Mouse (Mus musculus) heart, embryonic 12.5 days (tissue): ENCODE results near the gene 4632433K11Rik. TPM values are rescaled to one million over a fixed set of nuclear protein-coding genes. Genes with fewer than 3 reads are reported as not detected.
"Not testable (repeated sequence)": the region's sequence is repeated elsewhere in the genome, so short reads cannot be mapped to it uniquely, and the experiment has no call there.

Source experiments
- ATAC-seq: fragments of 200-750 bp; cut with Nextera tagmentation; 2 replicates; pipeline ENCODE4 v1.8.0; 2017; ENCODE audit warnings: moderate TSS enrichment, moderate library complexity; ENCODE audit not compliant: insufficient number of reproducible peaks, low FRiP score
- H3K27ac ChIP-seq: fragments of 300-500 bp; sonication (generic); 2 replicates; pipeline ENCODE4 v1.5.1; 2016; ENCODE audit warnings: mild to moderate bottlenecking, moderate library complexity; ENCODE audit not compliant: poor library complexity, severe bottlenecking
- H3K27me3 ChIP-seq: fragments of 300-500 bp; sonication (generic); replicated peaks from 2 replicates; pipeline ENCODE4 v1.6.1; 2016; ENCODE audit warnings: mild to moderate bottlenecking, moderate library complexity
- H3K36me3 ChIP-seq: fragments of 300-500 bp; sonication (generic); 2 replicates; pipeline ENCODE4 v1.6.1; 2016; ENCODE audit warnings: mild to moderate bottlenecking, moderate library complexity
- H3K4me1 ChIP-seq: fragments of 300-500 bp; sonication (generic); replicated peaks from 2 replicates; pipeline ENCODE4 v1.6.1; 2016; ENCODE audit warnings: mild to moderate bottlenecking
- H3K4me2 ChIP-seq: fragments of 300-500 bp; sonication (generic); 2 replicates; pipeline ENCODE4 v1.6.1; 2016; ENCODE audit warnings: mild to moderate bottlenecking, moderate library complexity
- H3K4me3 ChIP-seq: fragments of 300-500 bp; sonication (generic); 2 replicates; pipeline ENCODE4 v1.5.1; 2016; ENCODE audit warnings: mild to moderate bottlenecking
- H3K9ac ChIP-seq: fragments of 300-500 bp; sonication (generic); 2 replicates; pipeline ENCODE4 v1.6.1; 2016; ENCODE audit warnings: mild to moderate bottlenecking, moderate library complexity
- H3K9me3 ChIP-seq: fragments of 300-500 bp; sonication (generic); replicated peaks from 2 replicates; pipeline ENCODE4 v1.6.1; 2016; ENCODE audit warnings: mild to moderate bottlenecking, moderate library complexity
- WGBS: fragments of 180-500 bp; shearing (Covaris S2); methylation state at CpG from one replicate; pipeline ENCODE4 v1.1.7; 2016; 5-methylcytosine and 5-hydroxymethylcytosine counted together
- polyA plus RNA-seq: library from polyadenylated mRNA; unstranded; fragments of >200 nt; fragmentation: Nextera tagmentation; extraction: Ambion mirVana; gene quantifications from 2 replicates; pipeline ENCODE4 v1.2.1, GENCODE M21; 2016

Gene 4632433K11Rik
- not detected in 2 replicates for polyA plus RNA-seq

DNA sequence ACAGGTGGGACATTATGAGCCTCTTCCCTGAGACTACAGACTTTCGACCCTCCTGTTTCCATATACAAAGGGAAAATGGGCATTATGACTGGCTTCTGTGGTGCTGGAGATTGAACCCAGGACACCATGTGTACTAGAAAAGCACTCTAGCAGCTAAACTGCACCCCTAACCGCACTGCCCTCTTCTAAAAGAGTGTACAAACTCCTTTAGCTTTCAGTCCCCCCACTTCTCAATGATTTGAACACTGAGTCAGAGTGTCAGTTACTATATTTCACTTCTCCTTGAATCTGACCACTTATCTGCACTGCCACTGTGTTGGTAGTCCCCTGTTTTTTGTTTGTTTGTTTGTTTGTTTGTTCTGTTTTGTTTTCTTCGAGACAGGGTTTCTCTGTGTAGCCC is at the start of gene 4632433K11Rik:
Gene 4632433K11Rik (plus strand): TSS at position 301 of the 400 bp plus-strand sequence.
- Histone ChIP-seq H3K27me3 (no peaks in the 10 kb centered on the region), H3K4me3 (no peak within 1 kb of the TSS), H3K36me3 (peaks cover 77% of the 10 kb centered on the region), H3K27ac (no peak within 1 kb of the TSS), H3K4me2 (no peak within 1 kb of the TSS), H3K9ac (no peak within 1 kb of the TSS), H3K9me3 (peaks cover 48% of the 10 kb centered on the region), H3K4me1 (peaks cover 7% of the 10 kb centered on the region)
- no peak for ATAC-seq
- 84% methylated on average over 3 of the region's 3 CpGs for WGBS

DNA sequence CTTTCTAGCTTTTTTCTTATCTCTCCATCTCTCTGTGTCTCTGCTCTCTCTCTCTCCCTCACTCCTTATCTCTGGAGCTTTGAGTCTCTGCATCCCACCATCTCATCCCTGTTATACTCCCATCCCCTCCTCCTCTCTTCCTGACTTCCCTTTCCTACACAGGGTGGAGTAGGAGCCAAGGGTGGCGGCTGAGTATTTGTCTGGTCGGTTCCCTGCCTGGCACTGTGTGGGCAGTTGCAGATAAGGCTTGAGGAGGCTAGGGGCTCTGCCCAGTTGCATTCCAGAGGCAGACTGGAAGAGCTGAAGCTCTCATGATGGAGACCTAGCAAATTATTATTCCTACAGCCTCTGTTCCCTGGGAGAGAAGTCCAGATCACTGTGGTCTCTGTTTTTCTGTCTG is 45.7 kb upstream of the 4632433K11Rik start:
- H3K4me2 ChIP-seq: no peak overlapping the region
- WGBS: 27% methylated on average over 2 of the region's 2 CpGs
- peaks cover 4% of the 10 kb centered on the region; the same call in 1 of the 2 replicates for H3K9me3 ChIP-seq
- peaks cover 21% of the 10 kb centered on the region for H3K27me3 ChIP-seq
- no peaks in the 10 kb centered on the region for H3K4me1 ChIP-seq
- ATAC-seq: no peak
- peaks cover 23% of the 10 kb centered on the region for H3K36me3 ChIP-seq
- H3K27ac ChIP-seq: no peak overlapping the region
- H3K9ac ChIP-seq: no peak overlapping the region
- H3K4me3 ChIP-seq: no peak overlapping the region

DNA sequence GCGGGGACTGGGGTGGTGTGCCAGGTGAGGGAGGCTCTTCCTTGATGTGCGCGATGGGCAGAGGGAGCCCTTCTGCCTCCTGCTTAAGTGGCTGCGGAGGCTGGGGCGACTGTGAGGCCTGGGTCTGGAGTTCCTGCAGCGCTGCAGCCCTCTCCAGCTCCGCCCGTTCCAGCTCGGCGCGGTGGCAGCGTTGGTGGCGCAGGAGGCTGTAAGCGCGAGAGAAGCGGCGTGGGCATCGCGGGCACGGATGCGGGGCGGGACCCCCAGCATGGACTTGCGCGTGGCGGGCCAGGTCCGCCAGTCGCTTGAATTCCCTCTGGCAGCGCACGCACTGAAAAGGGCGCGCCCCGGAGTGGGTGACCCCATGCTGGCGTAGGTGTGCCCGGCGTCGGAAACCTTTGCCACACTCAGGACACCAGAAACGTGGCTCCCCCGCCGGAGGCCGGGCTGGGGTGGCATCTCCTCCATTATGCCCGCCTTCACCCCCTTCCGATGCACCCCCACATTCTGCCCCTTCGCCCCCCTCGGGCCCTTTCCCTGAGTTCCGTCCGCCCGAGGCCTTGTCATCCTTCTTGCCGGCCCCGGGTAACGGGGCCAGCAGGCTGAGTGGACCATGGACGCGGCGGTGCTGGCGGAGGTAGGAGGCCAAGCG is 40.4 kb upstream of the 4632433K11Rik start:
- peaks cover 4% of the 10 kb centered on the region; the same call in 1 of the 2 replicates for H3K9me3 ChIP-seq
- peaks cover 36% of the 10 kb centered on the region for H3K36me3 ChIP-seq
- no peak overlapping the region for H3K27ac ChIP-seq
- peaks cover 31% of the 10 kb centered on the region for H3K27me3 ChIP-seq
- H3K4me1 ChIP-seq: peaks cover 28% of the 10 kb centered on the region
- ATAC-seq: no peak
- 25% methylated on average over 54 of the region's 55 CpGs for WGBS
- H3K4me3 ChIP-seq: peak overlapping the region; percentile 60
- peak overlapping the region; percentile 73 for H3K4me2 ChIP-seq
- peak overlapping the region; percentile 11 for H3K9ac ChIP-seq

DNA sequence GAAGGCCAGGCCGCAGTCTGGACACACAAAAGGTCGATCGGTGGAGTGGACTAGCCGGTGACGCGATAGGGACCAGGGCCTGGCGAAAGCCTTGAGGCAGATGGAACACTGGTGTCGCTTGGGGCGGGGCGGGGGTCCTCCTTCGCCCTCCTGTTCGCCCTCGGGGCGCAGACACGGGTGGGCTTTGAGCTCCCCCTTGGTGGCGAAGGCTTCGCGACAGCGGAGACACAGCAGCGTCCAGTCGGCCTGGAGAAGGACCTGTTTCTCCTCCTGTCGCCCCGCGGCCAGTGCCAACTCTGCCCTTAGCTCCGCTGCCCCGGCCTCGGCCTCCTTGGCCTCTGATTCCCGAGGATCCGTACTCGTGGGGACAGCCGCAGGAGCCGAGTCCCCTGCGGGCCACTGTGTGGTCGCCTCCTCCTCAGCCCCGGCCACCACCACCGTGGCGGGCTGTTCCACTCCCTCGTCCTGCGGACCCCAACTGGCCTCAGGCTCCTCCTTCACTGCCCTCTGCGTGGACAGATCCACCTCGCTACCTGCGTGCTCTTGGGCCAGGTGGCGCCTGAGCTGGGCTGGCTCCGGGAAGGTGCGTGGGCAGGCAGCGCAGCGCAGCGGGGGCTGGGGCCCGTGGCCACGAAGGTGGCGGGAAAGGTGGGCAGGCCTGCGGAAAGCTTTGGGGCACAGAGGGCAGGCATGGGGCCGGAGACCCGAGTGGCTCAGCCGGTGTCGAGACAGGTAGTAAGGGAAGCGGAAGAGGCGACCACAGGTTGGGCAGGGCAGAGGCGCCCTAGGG is 39.7 kb upstream of the 4632433K11Rik start:
- 35% methylated on average over 58 of the region's 59 CpGs for WGBS
- H3K27ac ChIP-seq: no peak overlapping the region
- peaks cover 36% of the 10 kb centered on the region for H3K36me3 ChIP-seq
- ATAC-seq: no peak
- peaks cover 28% of the 10 kb centered on the region for H3K4me1 ChIP-seq
- peak overlapping the region; percentile 73 for H3K4me2 ChIP-seq
- peaks cover 4% of the 10 kb centered on the region; the same call in 1 of the 2 replicates for H3K9me3 ChIP-seq
- H3K27me3 ChIP-seq: peaks cover 31% of the 10 kb centered on the region
- H3K9ac ChIP-seq: peak overlapping the region; percentile 11
- peak overlapping the region; percentile 60 for H3K4me3 ChIP-seq

DNA sequence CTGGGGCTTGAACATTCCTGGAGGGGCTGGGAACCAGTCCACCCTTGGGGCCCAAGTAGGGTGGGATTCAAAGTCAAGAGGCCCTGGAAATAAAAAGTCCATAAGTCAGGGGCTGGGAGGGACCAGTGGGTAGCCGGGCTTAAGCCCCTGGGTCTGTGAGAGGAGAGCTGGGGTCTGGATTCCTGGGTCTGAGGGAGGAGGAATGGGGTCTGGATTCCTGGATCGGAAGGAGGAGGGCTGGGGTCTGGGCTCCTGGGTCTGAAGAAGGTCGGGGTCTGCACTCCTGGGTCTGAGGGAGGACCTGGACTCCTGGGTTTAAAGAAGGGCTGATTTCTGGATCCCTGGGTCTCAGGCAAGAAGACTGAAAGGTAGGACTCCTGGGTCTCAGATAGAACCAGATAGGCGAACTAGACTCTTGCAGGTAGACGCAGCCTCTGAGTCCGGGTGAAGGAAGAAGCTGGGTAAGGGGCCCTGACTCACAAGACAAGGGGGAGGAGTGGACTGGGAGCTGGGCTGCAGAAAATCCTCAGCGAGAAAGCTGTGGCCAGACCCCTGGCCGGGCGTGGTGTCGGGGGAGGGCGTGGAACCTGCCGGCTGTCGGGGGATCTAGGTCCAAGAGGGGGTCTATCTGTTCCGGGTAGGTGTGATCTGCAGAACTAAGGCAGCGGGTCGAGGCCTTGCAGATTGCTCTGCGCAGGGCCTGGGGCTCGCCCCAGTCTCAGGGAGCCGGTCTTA is 38.5 kb upstream of the 4632433K11Rik start:
- 5% methylated on average over 19 of the region's 19 CpGs for WGBS
- Histone ChIP-seq H3K36me3 (peaks cover 35% of the 10 kb centered on the region), H3K4me3 (peak overlapping the region; percentile 60), H3K9me3 (peaks cover 4% of the 10 kb centered on the region; the same call in 1 of the 2 replicates), H3K27me3 (peaks cover 31% of the 10 kb centered on the region), H3K9ac (peak overlapping the region; percentile 79), H3K4me1 (peaks cover 28% of the 10 kb centered on the region), H3K27ac (0 out of 2 replicates have a peak overlapping the region, but pooled peaks have one; percentile 68), H3K4me2 (peak overlapping the region; percentile 73)
- ATAC-seq: no peak; the same call in none of the 2 replicates

DNA sequence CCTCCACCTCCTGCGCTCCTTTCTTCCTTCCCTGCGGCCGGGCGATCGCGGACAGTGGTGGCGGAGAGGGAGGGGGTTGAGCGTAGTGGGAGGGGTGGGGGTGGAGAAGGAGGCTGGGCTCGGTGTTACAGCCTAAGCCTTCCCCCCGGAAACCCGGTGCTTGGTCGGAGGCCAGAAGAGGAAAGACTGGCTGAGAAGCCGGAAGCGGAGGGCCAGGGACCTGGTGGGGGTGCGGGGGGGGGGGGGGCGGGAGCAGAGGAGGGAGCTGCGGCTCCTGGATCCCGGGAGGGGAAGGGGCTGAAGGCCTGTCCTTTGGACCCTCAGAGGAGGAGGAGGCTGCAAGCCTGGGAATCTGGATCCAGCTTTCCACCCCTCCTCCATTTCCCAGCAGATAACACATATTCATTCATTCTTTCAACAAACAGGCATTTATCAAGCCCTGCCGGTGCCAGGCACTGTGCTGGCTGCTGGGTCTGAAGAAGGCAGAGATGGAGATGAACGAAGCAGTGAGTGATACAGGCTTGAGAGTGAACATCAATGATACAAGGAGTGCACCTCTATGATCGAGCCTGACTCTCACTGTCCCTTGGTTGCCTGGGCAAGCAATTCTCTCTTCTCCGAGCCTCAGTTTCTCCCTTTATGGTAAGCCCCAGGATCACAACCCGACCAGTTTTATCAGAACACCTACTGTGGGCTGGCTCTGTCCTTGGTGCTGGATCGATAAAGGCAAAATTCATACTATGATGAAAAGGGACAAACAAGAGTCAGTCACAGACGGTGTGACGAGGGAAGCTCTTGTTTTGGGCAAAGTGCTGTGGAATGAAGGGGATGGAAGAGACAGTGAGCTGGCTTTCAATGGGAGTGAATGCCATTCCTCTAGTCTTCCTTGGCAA is 37.7 kb upstream of the 4632433K11Rik start, which contains the start of gene Zfp579:
Gene Zfp579 (minus strand): TSS at position 156 of the 893 bp plus-strand sequence.
- WGBS: 5% methylated on average over 18 of the region's 26 CpGs
- Histone ChIP-seq H3K4me3 (peak within 1 kb of the TSS; percentile 60), H3K4me1 (peaks cover 28% of the 10 kb centered on the region), H3K27ac (peak within 1 kb of the TSS; percentile 68), H3K9me3 (no peaks in the 10 kb centered on the region; the same call in 1 of the 2 replicates), H3K27me3 (peaks cover 31% of the 10 kb centered on the region), H3K4me2 (peak within 1 kb of the TSS; percentile 73), H3K36me3 (peaks cover 32% of the 10 kb centered on the region), H3K9ac (peak within 1 kb of the TSS; percentile 79)
- peak; percentile 81 for ATAC-seq

DNA sequence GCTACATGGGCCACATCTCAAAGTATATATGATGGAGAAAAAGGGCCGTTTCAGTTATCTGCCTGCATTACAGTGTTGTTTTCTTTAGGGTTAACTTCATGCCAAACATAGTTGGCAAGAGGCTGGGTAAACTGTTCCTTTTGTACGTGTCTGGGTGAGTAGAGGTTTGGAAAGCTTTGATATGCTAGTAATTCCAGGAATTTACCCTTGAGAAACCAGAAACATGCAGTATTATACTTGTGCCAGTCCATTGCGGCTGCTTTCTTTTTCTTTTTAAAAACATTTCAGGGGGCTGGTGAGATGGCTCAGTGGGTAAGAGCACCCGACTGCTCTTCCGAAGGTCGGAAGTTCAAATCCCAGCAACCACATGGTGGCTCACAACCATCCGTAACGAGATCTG is 37.0 kb upstream of the 4632433K11Rik start:
- Histone ChIP-seq H3K4me1 (peaks cover 28% of the 10 kb centered on the region), H3K4me3 (0 out of 2 replicates have a peak overlapping the region, but pooled peaks have one; percentile 60), H3K9ac (peak overlapping the region; percentile 79; the same call in 1 of the 2 replicates), H3K36me3 (peaks cover 25% of the 10 kb centered on the region), H3K27me3 (peaks cover 31% of the 10 kb centered on the region), H3K27ac (0 out of 2 replicates have a peak overlapping the region, but pooled peaks have one; percentile 68), H3K4me2 (peak overlapping the region; percentile 73), H3K9me3 (no peaks in the 10 kb centered on the region; the same call in 1 of the 2 replicates)
- WGBS: 53% methylated on average over 8 of the region's 8 CpGs
- no peak for ATAC-seq

DNA sequence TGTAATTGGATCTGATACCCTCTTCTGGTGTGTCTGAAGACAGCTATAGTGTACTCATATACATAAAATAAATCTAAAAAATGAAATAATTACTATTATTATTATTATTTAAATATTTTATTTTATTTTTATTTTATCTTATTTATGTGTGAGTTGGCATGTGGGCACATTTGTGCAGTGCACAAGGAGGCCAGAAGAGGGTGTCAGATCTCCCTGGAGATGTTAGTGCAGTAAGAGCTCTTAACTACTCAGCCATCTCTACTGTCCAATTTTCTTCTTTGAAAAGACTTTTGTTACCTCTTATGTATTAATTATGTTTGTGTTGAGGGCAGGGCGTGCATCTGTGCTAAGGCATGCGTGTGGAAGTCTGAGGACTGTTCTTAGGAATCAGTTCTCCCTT is 34.0 kb upstream of the 4632433K11Rik start:
- Histone ChIP-seq H3K4me2 (no peak overlapping the region), H3K36me3 (no peaks in the 10 kb centered on the region), H3K27ac (no peak overlapping the region), H3K9me3 (no peaks in the 10 kb centered on the region; the same call in 1 of the 2 replicates), H3K27me3 (peaks cover 4% of the 10 kb centered on the region), H3K9ac (no peak overlapping the region), H3K4me1 (peaks cover 13% of the 10 kb centered on the region), H3K4me3 (no peak overlapping the region)
- ATAC-seq: no peak
- WGBS: 61% methylated on average over 2 of the region's 2 CpGs

DNA sequence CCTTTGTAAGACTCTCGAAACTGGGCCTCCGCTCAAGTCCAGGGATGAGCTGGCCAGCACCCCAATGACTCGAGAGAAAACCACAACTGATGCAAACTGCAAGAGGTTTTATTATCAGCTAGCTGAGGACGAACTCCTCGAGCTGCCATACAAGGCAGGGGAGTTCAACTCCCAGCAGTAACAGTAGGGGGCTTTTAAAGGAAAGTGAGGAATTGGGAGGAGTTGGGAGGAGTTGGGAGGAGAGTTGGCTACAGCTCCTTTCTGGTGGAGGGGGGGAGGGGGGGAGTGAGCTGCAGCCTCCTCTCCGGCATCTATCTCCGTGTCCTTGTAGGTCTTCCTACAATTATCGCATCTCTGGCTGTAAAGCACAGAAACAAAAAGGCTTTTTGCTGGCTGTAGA is 31.0 kb upstream of the 4632433K11Rik start:
- 63% methylated on average over 8 of the region's 8 CpGs for WGBS
- H3K27me3 ChIP-seq, H3K4me3 ChIP-seq, H3K9ac ChIP-seq, ATAC-seq, H3K9me3 ChIP-seq, H3K4me2 ChIP-seq, H3K27ac ChIP-seq, H3K4me1 ChIP-seq: not testable (repeated sequence)
- peaks cover 16% of the 10 kb centered on the region for H3K36me3 ChIP-seq

DNA sequence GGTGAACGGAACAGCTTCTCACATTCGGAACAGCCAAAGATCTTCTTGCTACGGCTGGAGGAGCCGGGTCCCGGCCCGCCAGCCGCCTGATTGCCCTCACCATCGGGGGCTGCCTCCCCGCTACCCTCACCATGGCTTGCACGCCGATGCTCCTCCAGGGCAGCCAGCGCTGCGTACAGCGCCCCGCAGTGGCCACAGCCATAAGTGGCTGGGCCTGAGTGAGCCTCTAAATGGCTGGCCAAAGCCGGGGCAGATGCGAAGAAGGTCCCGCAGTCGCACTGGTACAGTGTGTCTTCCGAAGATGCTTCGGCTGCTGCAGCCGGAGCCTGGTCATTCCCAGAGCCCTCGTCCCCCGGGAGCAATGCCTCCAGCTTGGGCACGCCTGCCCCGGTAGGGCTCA is 25.7 kb upstream of the 4632433K11Rik start:
- ATAC-seq: no peak; the same call in 1 of the 2 replicates
- Histone ChIP-seq H3K27ac (no peak overlapping the region), H3K9ac (no peak overlapping the region), H3K36me3 (peaks cover 67% of the 10 kb centered on the region), H3K4me3 (no peak overlapping the region), H3K9me3 (0 out of 2 replicates have a peak, but pooled peaks cover 8% of the 10 kb centered on the region), H3K4me2 (no peak overlapping the region), H3K4me1 (0 out of 2 replicates have a peak, but pooled peaks cover 2% of the 10 kb centered on the region), H3K27me3 (no peaks in the 10 kb centered on the region)
- 93% methylated on average over 26 of the region's 26 CpGs for WGBS
